Mouse (Mus musculus): ENCODE results near the gene Ldah. TPM values are rescaled to one million over a fixed set of nuclear protein-coding genes. Genes with fewer than 3 reads are reported as not detected.

The Ldah gene
- polyA plus RNA-seq, 1 experiment from 2014 or later = 82.3 TPM

DNA sequence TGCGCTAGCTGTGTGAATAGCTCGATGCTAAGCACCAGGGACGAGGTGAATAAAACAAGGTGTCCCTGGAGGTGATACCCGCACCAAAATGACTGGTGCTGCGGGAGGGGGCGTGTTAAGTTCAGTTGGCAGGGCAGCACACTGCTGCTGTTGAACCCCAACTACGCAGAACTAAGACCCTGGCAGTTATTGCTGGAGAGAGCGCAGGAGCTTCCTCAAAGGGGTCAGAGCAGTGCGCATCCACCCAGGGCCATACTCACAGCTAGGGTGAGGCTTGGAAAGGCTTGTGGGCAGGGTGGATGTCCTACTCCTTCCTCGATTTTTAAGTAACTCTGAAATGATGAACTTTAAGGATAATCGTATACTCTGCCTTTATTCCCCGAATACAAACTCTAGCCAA lies 105.9 kb downstream of the Ldah start:
- ATAC-seq (ENCODE audit: low FRiP score) = peak; percentile 20; the same call in 1 of the 2 replicates
- Histone ChIP-seq H3K9me3 (ENCODE audit: control insufficient read depth, low read length) (no peaks in the 10 kb centered on the region), H3K36me3 (ENCODE audit: control insufficient read depth, insufficient read depth, low read length) (no peaks in the 10 kb centered on the region), H3K4me1 (replicated peaks; ENCODE audit: control insufficient read depth, insufficient read depth, low read length) (0 out of 2 replicates have a peak, but pooled peaks cover 2% of the 10 kb centered on the region), H3K4me3 (ENCODE audit: low read depth, low read length) (peak overlapping the region; percentile 56), H3K9ac (ENCODE audit: low read depth, low read length) (peak overlapping the region; percentile 71), H3K27ac (ENCODE audit: low read depth, low read length) (no peak overlapping the region), H3K4me2 (replicated peaks; ENCODE audit: low read depth, low read length) (peak overlapping the region; percentile 77), H3K27me3 (ENCODE audit: control insufficient read depth, insufficient read depth, low read length) (no peaks in the 10 kb centered on the region; the same call in 1 of the 2 replicates)
- 20% methylated on average over 12 of the region's 12 CpGs for WGBS
- DNase-seq (ENCODE audit: low spot score) = no peak

GRCm38 (mm10) chr12:8316541-8316940 lies 108.6 kb downstream of the Ldah start:
- H3K4me3 ChIP-seq (ENCODE audit: low read depth, low read length) = no peak overlapping the region
- no peaks in the 10 kb centered on the region for H3K9me3 ChIP-seq (ENCODE audit: control insufficient read depth, low read length)
- no peak overlapping the region for H3K27ac ChIP-seq (ENCODE audit: low read depth, low read length)
- H3K9ac ChIP-seq (ENCODE audit: low read depth, low read length) = no peak overlapping the region
- DNase-seq (ENCODE audit: low spot score) (no peak), ATAC-seq (ENCODE audit: low FRiP score) (no peak)
- WGBS = 91% methylated on average over 5 of the region's 5 CpGs
- no peaks in the 10 kb centered on the region for H3K36me3 ChIP-seq (ENCODE audit: control insufficient read depth, insufficient read depth, low read length)
- H3K4me2 ChIP-seq (replicated peaks; ENCODE audit: low read depth, low read length) = no peak overlapping the region
- H3K4me1 ChIP-seq (replicated peaks; ENCODE audit: control insufficient read depth, insufficient read depth, low read length) = 0 out of 2 replicates have a peak, but pooled peaks cover 2% of the 10 kb centered on the region
- H3K27me3 ChIP-seq (ENCODE audit: control insufficient read depth, insufficient read depth, low read length) = no peaks in the 10 kb centered on the region

- peak; percentile 87 for DNase-seq (ENCODE audit: low spot score)
- Histone ChIP-seq H3K27ac (ENCODE audit: low read depth, low read length) (no peak overlapping the region), H3K27me3 (ENCODE audit: control insufficient read depth, insufficient read depth, low read length) (no peaks in the 10 kb centered on the region), H3K36me3 (ENCODE audit: control insufficient read depth, insufficient read depth, low read length) (no peaks in the 10 kb centered on the region), H3K4me3 (ENCODE audit: low read depth, low read length) (no peak overlapping the region), H3K4me2 (replicated peaks; ENCODE audit: low read depth, low read length) (no peak overlapping the region), H3K9me3 (ENCODE audit: control insufficient read depth, low read length) (no peaks in the 10 kb centered on the region), H3K4me1 (replicated peaks; ENCODE audit: control insufficient read depth, insufficient read depth, low read length) (no peaks in the 10 kb centered on the region), H3K9ac (ENCODE audit: low read depth, low read length) (no peak overlapping the region)
- ATAC-seq (ENCODE audit: low FRiP score) = peak; percentile 20
- WGBS = 42% methylated on average over 5 of the region's 5 CpGs
Measured at GRCm38 (mm10) chr12:8320084-8320713, 112.3 kb downstream of the Ldah start.

DNA sequence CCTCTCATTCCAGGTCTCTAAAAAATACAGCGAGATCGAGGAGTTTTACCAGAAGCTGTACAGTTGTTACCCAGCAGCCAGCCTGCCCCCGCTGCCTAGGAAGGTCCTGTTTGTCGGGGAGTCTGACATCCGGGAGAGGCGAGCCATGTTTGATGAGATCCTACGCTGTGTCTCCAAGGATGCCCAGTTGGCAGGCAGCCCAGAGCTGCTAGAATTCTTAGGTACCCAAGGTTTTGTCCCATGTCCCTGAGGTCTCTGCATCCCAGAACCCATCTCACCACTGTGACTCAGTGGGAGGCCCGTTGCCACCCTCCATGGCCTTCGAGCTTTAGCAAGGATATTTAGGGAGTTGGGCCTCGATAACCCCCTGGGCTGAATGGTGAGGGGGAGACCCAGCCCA lies 113.6 kb downstream of the Ldah start:
- H3K9me3 ChIP-seq (ENCODE audit: control insufficient read depth, low read length) = no peaks in the 10 kb centered on the region
- H3K9ac ChIP-seq (ENCODE audit: low read depth, low read length) = no peak overlapping the region
- no peak overlapping the region for H3K4me2 ChIP-seq (replicated peaks; ENCODE audit: low read depth, low read length)
- H3K27me3 ChIP-seq (ENCODE audit: control insufficient read depth, insufficient read depth, low read length) = no peaks in the 10 kb centered on the region
- no peak overlapping the region for H3K4me3 ChIP-seq (ENCODE audit: low read depth, low read length)
- WGBS = 94% methylated on average over 10 of the region's 10 CpGs
- no peaks in the 10 kb centered on the region for H3K36me3 ChIP-seq (ENCODE audit: control insufficient read depth, insufficient read depth, low read length)
- ATAC-seq (ENCODE audit: low FRiP score) (no peak), DNase-seq (ENCODE audit: low spot score) (no peak)
- H3K4me1 ChIP-seq (replicated peaks; ENCODE audit: control insufficient read depth, insufficient read depth, low read length) = no peaks in the 10 kb centered on the region
- H3K27ac ChIP-seq (ENCODE audit: low read depth, low read length) = no peak overlapping the region

DNA sequence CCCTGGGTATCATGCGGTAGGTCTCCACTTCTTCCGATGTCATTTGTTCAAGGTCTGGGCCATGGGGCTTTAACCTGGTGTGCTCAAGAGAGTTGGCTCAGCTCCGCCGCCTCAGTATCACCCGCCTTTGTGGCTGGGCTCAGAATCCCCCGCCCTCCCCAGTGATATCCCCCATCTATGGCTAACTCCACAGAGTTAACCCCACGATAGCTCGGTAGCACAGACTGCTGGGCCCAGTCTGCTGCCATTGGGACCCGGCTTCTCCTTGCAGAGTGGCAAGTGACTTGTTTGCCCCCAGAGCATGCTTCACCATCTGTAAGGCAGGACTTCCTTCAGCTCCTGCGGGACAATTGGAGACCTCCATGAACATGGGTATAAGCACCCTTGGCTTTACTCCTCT lies 116.2 kb downstream of the Ldah start:
- H3K4me1 ChIP-seq (replicated peaks; ENCODE audit: control insufficient read depth, insufficient read depth, low read length) = peaks cover 5% of the 10 kb centered on the region; the same call in 1 of the 2 replicates
- no peak for ATAC-seq (ENCODE audit: low FRiP score)
- H3K27ac ChIP-seq (ENCODE audit: low read depth, low read length) = no peak overlapping the region
- no peaks in the 10 kb centered on the region for H3K36me3 ChIP-seq (ENCODE audit: control insufficient read depth, insufficient read depth, low read length)
- no peaks in the 10 kb centered on the region for H3K27me3 ChIP-seq (ENCODE audit: control insufficient read depth, insufficient read depth, low read length)
- H3K4me3 ChIP-seq (ENCODE audit: low read depth, low read length) = no peak overlapping the region
- no peaks in the 10 kb centered on the region for H3K9me3 ChIP-seq (ENCODE audit: control insufficient read depth, low read length)
- H3K9ac ChIP-seq (ENCODE audit: low read depth, low read length) = no peak overlapping the region
- no peak overlapping the region for H3K4me2 ChIP-seq (replicated peaks; ENCODE audit: low read depth, low read length)
- WGBS = 91% methylated on average over 10 of the region's 10 CpGs
- DNase-seq (ENCODE audit: low spot score) = no peak

- Histone ChIP-seq H3K4me1 (replicated peaks; ENCODE audit: control insufficient read depth, insufficient read depth, low read length) (peaks cover 5% of the 10 kb centered on the region; the same call in 1 of the 2 replicates), H3K27ac (ENCODE audit: low read depth, low read length) (no peak overlapping the region), H3K4me2 (replicated peaks; ENCODE audit: low read depth, low read length) (no peak overlapping the region), H3K9ac (ENCODE audit: low read depth, low read length) (no peak overlapping the region), H3K9me3 (ENCODE audit: control insufficient read depth, low read length) (no peaks in the 10 kb centered on the region), H3K4me3 (ENCODE audit: low read depth, low read length) (no peak overlapping the region), H3K27me3 (ENCODE audit: control insufficient read depth, insufficient read depth, low read length) (no peaks in the 10 kb centered on the region), H3K36me3 (ENCODE audit: control insufficient read depth, insufficient read depth, low read length) (no peaks in the 10 kb centered on the region)
- DNase-seq (ENCODE audit: low spot score) (no peak), ATAC-seq (ENCODE audit: low FRiP score) (no peak)
- WGBS = 87% methylated on average over 13 of the region's 13 CpGs
Measured at GRCm38 (mm10) chr12:8325245-8325942, 117.5 kb downstream of the Ldah start.

GRCm38 (mm10) chr12:8325943-8326522 lies 118.1 kb downstream of the Ldah start:
- no peak overlapping the region for H3K27ac ChIP-seq (ENCODE audit: low read depth, low read length)
- H3K4me2 ChIP-seq (replicated peaks; ENCODE audit: low read depth, low read length) = no peak overlapping the region
- no peaks in the 10 kb centered on the region for H3K9me3 ChIP-seq (ENCODE audit: control insufficient read depth, low read length)
- peaks cover 5% of the 10 kb centered on the region; the same call in 1 of the 2 replicates for H3K4me1 ChIP-seq (replicated peaks; ENCODE audit: control insufficient read depth, insufficient read depth, low read length)
- no peaks in the 10 kb centered on the region for H3K27me3 ChIP-seq (ENCODE audit: control insufficient read depth, insufficient read depth, low read length)
- DNase-seq (ENCODE audit: low spot score) (no peak), ATAC-seq (ENCODE audit: low FRiP score) (no peak)
- no peak overlapping the region for H3K9ac ChIP-seq (ENCODE audit: low read depth, low read length)
- 91% methylated on average over 17 of the region's 17 CpGs for WGBS
- no peak overlapping the region for H3K4me3 ChIP-seq (ENCODE audit: low read depth, low read length)
- H3K36me3 ChIP-seq (ENCODE audit: control insufficient read depth, insufficient read depth, low read length) = no peaks in the 10 kb centered on the region

DNA sequence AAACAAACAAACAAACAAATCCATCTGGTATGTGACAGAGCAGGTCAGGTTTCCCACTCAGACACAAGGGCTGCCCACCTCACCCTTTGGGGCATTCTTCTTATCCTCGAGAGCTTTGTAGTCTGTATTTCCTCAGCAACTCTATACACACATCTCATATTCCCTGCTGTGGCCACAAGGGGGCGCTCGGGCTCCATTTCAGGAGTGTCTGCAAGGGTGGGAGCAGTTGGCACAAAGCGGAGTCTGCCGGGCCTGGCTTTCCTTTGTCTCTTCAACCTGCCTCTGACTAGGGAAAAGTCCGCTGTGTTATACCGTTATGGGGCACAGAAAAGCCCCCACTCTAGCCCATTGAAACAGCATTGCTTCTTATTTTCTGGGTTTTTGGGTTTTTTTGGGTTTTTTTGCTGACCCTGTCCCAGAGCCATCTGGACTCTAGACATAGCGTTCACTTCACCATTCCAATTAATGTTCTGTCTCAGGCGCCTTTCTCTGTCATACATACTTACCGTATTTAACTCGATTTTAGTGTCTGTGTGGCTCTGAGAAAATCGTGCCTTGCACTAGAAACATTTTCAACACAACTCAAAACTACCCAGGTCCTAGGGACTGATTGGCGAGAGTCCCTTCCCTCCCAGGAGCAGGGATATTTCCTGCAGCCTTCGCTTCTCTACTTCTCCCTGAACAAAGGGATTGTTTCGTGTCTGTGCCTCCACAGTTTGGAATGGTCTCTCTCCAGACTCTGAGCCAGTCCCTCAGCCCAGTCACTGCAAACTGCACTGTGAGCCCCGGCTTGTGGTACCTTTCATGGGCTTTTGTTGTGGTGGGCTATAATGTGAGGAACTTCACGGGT lies 119.1 kb downstream of the Ldah start:
- H3K9ac ChIP-seq (ENCODE audit: low read depth, low read length) = peak overlapping the region; percentile 63
- H3K4me2 ChIP-seq (replicated peaks; ENCODE audit: low read depth, low read length) = no peak overlapping the region
- no peaks in the 10 kb centered on the region for H3K27me3 ChIP-seq (ENCODE audit: control insufficient read depth, insufficient read depth, low read length)
- DNase-seq (ENCODE audit: low spot score) (peak; percentile 97), ATAC-seq (ENCODE audit: low FRiP score) (peak; percentile 91)
- peak overlapping the region; percentile 58; the same call in 1 of the 2 replicates for H3K27ac ChIP-seq (ENCODE audit: low read depth, low read length)
- H3K4me3 ChIP-seq (ENCODE audit: low read depth, low read length) = no peak overlapping the region
- WGBS = 31% methylated on average over 17 of the region's 17 CpGs
- no peaks in the 10 kb centered on the region for H3K36me3 ChIP-seq (ENCODE audit: control insufficient read depth, insufficient read depth, low read length)
- H3K4me1 ChIP-seq (replicated peaks; ENCODE audit: control insufficient read depth, insufficient read depth, low read length) = peaks cover 5% of the 10 kb centered on the region; the same call in 1 of the 2 replicates
- H3K9me3 ChIP-seq (ENCODE audit: control insufficient read depth, low read length) = no peaks in the 10 kb centered on the region
